Mouse (Mus musculus): ENCODE results near the gene Slc30a3. TPM values are rescaled to one million over a fixed set of nuclear protein-coding genes. Genes with fewer than 3 reads are reported as not detected.

Slc30a3 gene
- polyA plus RNA-seq, 1 experiment from 2014 or later = 16.2 TPM

GRCm38 (mm10) chr5:31086606-31087005 is 21.4 kb downstream of the Slc30a3 start:
- Histone ChIP-seq H3K27me3 (peaks cover 43% of the 10 kb centered on the region), H3K4me3 (no peak overlapping the region)

GRCm38 (mm10) chr5:31083949-31084348 is 24.1 kb downstream of the Slc30a3 start:
- H3K9ac ChIP-seq = peak overlapping the region; percentile 35; the same call in 1 of the 2 replicates
- ATAC-seq (ENCODE audit: low FRiP score) = peak; percentile 73

More at GRCm38 (mm10) chr5:31086606-31087005, 21.4 kb downstream of the Slc30a3 start:
- Histone ChIP-seq H3K4me2 (replicated peaks) (no peak overlapping the region), H3K36me3 (no peaks in the 10 kb centered on the region), H3K9me3 (replicated peaks) (no peaks in the 10 kb centered on the region), H3K4me1 (peaks cover 34% of the 10 kb centered on the region), H3K9ac (0 out of 2 replicates have a peak overlapping the region, but pooled peaks have one; percentile 4), H3K27ac (peak overlapping the region; percentile 3; the same call in 1 of the 2 replicates)
- WGBS = 29% methylated on average over 7 of the region's 7 CpGs
- 0 out of 2 replicates have a peak, but pooled peaks have one; percentile 10 for ATAC-seq (ENCODE audit: low FRiP score)

GRCm38 (mm10) chr5:31082935-31083625 is 25.0 kb downstream of the Slc30a3 start:
- Histone ChIP-seq H3K36me3 (peaks cover 7% of the 10 kb centered on the region), H3K9me3 (replicated peaks) (no peaks in the 10 kb centered on the region), H3K4me2 (replicated peaks) (peak overlapping the region; percentile 13), H3K9ac (no peak overlapping the region; the same call in 1 of the 2 replicates), H3K27ac (peak overlapping the region; percentile 85), H3K4me3 (no peak overlapping the region), H3K27me3 (peaks cover 8% of the 10 kb centered on the region), H3K4me1 (peaks cover 34% of the 10 kb centered on the region)
- ATAC-seq (ENCODE audit: low FRiP score) = peak; percentile 46
- 33% methylated on average over 12 of the region's 12 CpGs for WGBS

More at GRCm38 (mm10) chr5:31083949-31084348, 24.1 kb downstream of the Slc30a3 start:
- Histone ChIP-seq H3K27ac (peak overlapping the region; percentile 85), H3K4me2 (replicated peaks) (peak overlapping the region; percentile 13; the same call in 1 of the 2 replicates), H3K4me3 (no peak overlapping the region), H3K9me3 (replicated peaks) (no peaks in the 10 kb centered on the region), H3K27me3 (peaks cover 17% of the 10 kb centered on the region), H3K36me3 (no peaks in the 10 kb centered on the region), H3K4me1 (peaks cover 34% of the 10 kb centered on the region)
- 7% methylated on average over 8 of the region's 8 CpGs for WGBS

- Histone ChIP-seq H3K4me2 (replicated peaks) (no peak overlapping the region), H3K27ac (peak overlapping the region; percentile 85), H3K9ac (no peak overlapping the region), H3K4me3 (no peak overlapping the region), H3K27me3 (peaks cover 3% of the 10 kb centered on the region; the same call in 1 of the 2 replicates), H3K9me3 (replicated peaks) (no peaks in the 10 kb centered on the region), H3K4me1 (peaks cover 34% of the 10 kb centered on the region), H3K36me3 (peaks cover 15% of the 10 kb centered on the region)
- 13% methylated on average over 5 of the region's 5 CpGs for WGBS
- 0 out of 2 replicates have a peak, but pooled peaks have one; percentile 24 for ATAC-seq (ENCODE audit: low FRiP score)
Observed at GRCm38 (mm10) chr5:31082355-31082754, 25.7 kb downstream of the Slc30a3 start.

GRCm38 (mm10) chr5:31081386-31081785 is 26.7 kb downstream of the Slc30a3 start:
- Histone ChIP-seq H3K4me2 (replicated peaks) (no peak overlapping the region), H3K9ac (no peak overlapping the region), H3K9me3 (replicated peaks) (no peaks in the 10 kb centered on the region), H3K27me3 (peaks cover 3% of the 10 kb centered on the region; the same call in 1 of the 2 replicates), H3K4me1 (peaks cover 27% of the 10 kb centered on the region), H3K36me3 (peaks cover 24% of the 10 kb centered on the region), H3K27ac (no peak overlapping the region), H3K4me3 (no peak overlapping the region)
- ATAC-seq (ENCODE audit: low FRiP score) = no peak
- 77% methylated on average over 3 of the region's 3 CpGs for WGBS

GRCm38 (mm10) chr5:31080795-31081164 is 27.3 kb downstream of the Slc30a3 start:
- no peak overlapping the region for H3K9ac ChIP-seq
- H3K9me3 ChIP-seq (replicated peaks) = no peaks in the 10 kb centered on the region
- ATAC-seq (ENCODE audit: low FRiP score) = no peak
- H3K4me1 ChIP-seq = peaks cover 22% of the 10 kb centered on the region
- H3K4me2 ChIP-seq (replicated peaks) = no peak overlapping the region
- no peak overlapping the region for H3K4me3 ChIP-seq
- no peak overlapping the region for H3K27ac ChIP-seq
- H3K36me3 ChIP-seq = peaks cover 30% of the 10 kb centered on the region
- H3K27me3 ChIP-seq = peaks cover 3% of the 10 kb centered on the region; the same call in 1 of the 2 replicates
- WGBS = 63% methylated on average over 3 of the region's 3 CpGs

- H3K36me3 ChIP-seq = peaks cover 36% of the 10 kb centered on the region
- no peak overlapping the region for H3K9ac ChIP-seq
- H3K27me3 ChIP-seq = peaks cover 3% of the 10 kb centered on the region; the same call in 1 of the 2 replicates
- no peak overlapping the region for H3K27ac ChIP-seq
- H3K4me1 ChIP-seq = peaks cover 22% of the 10 kb centered on the region
- H3K4me3 ChIP-seq = no peak overlapping the region
- no peak for ATAC-seq (ENCODE audit: low FRiP score)
- 83% methylated on average over 13 of the region's 13 CpGs for WGBS
- H3K4me2 ChIP-seq (replicated peaks) = no peak overlapping the region
- H3K9me3 ChIP-seq (replicated peaks) = no peaks in the 10 kb centered on the region
Observed at GRCm38 (mm10) chr5:31080059-31080794, 27.8 kb downstream of the Slc30a3 start.

- no peaks in the 10 kb centered on the region for H3K4me1 ChIP-seq
- no peak overlapping the region for H3K27ac ChIP-seq
- H3K36me3 ChIP-seq = peaks cover 74% of the 10 kb centered on the region
- 85% methylated on average over 13 of the region's 13 CpGs for whole genome bisulfite sequencing
- no peak overlapping the region for H3K4me2 ChIP-seq (replicated peaks)
- H3K9ac ChIP-seq = no peak overlapping the region
- H3K4me3 ChIP-seq = no peak overlapping the region
- ATAC-seq (ENCODE audit: low FRiP score) = no peak
- no peaks in the 10 kb centered on the region for H3K9me3 ChIP-seq (replicated peaks)
- no peaks in the 10 kb centered on the region for H3K27me3 ChIP-seq
Observed at GRCm38 (mm10) chr5:31076346-31076745, 31.7 kb downstream of the Slc30a3 start.

- H3K4me1 ChIP-seq = no peaks in the 10 kb centered on the region
- H3K9ac ChIP-seq = no peak overlapping the region
- no peaks in the 10 kb centered on the region for H3K27me3 ChIP-seq
- H3K4me2 ChIP-seq (replicated peaks) = no peak overlapping the region
- WGBS = 92% methylated on average over 12 of the region's 12 CpGs
- H3K36me3 ChIP-seq = peaks cover 98% of the 10 kb centered on the region
- no peak for ATAC-seq (ENCODE audit: low FRiP score)
- H3K4me3 ChIP-seq = no peak overlapping the region
- no peaks in the 10 kb centered on the region for H3K9me3 ChIP-seq (replicated peaks)
- H3K27ac ChIP-seq = no peak overlapping the region
Observed at GRCm38 (mm10) chr5:31073176-31073575, 34.9 kb downstream of the Slc30a3 start.

- Histone ChIP-seq H3K4me1 (no peaks in the 10 kb centered on the region), H3K9me3 (replicated peaks) (no peaks in the 10 kb centered on the region), H3K27ac (no peak overlapping the region), H3K27me3 (no peaks in the 10 kb centered on the region), H3K36me3 (peaks cover 98% of the 10 kb centered on the region), H3K9ac (no peak overlapping the region), H3K4me3 (no peak overlapping the region), H3K4me2 (replicated peaks) (no peak overlapping the region)
- WGBS = 94% methylated on average over 11 of the region's 11 CpGs
- no peak for ATAC-seq (ENCODE audit: low FRiP score)
Observed at GRCm38 (mm10) chr5:31071821-31072220, 36.2 kb downstream of the Slc30a3 start.

GRCm38 (mm10) chr5:31071059-31071458 is 37.0 kb downstream of the Slc30a3 start:
- no peaks in the 10 kb centered on the region for H3K9me3 ChIP-seq (replicated peaks)
- 92% methylated on average over 2 of the region's 2 CpGs for WGBS

GRCm38 (mm10) chr5:31069810-31070209 is 38.2 kb downstream of the Slc30a3 start:
- H3K4me1 ChIP-seq = no peaks in the 10 kb centered on the region
- H3K4me3 ChIP-seq = no peak overlapping the region
- peaks cover 92% of the 10 kb centered on the region for H3K36me3 ChIP-seq
- H3K9me3 ChIP-seq (replicated peaks) = no peaks in the 10 kb centered on the region
- no peak overlapping the region for H3K27ac ChIP-seq
- 92% methylated on average over 3 of the region's 3 CpGs for WGBS
- H3K4me2 ChIP-seq (replicated peaks) = no peak overlapping the region
- H3K9ac ChIP-seq = no peak overlapping the region
- no peak for ATAC-seq (ENCODE audit: low FRiP score)
- no peaks in the 10 kb centered on the region for H3K27me3 ChIP-seq

More at GRCm38 (mm10) chr5:31071059-31071458, 37.0 kb downstream of the Slc30a3 start:
- Histone ChIP-seq H3K36me3 (peaks cover 97% of the 10 kb centered on the region), H3K9ac (no peak overlapping the region), H3K27me3 (no peaks in the 10 kb centered on the region), H3K4me2 (replicated peaks) (no peak overlapping the region), H3K4me3 (no peak overlapping the region), H3K4me1 (no peaks in the 10 kb centered on the region), H3K27ac (no peak overlapping the region)
- no peak for ATAC-seq (ENCODE audit: low FRiP score)

All from hindbrain, embryonic 12.5 days (tissue).